Mouse (Mus musculus) heart, adult 2 months (tissue): ENCODE measurements around the gene Tmem179.

Experiments used
- CTCF ChIP-seq: fragments of 200-600 bp; IDR thresholded peaks from 2 replicates; pipeline ENCODE4 v1.8.1; 2022; ENCODE audit warnings: antibody characterized with exemption, mild to moderate bottlenecking, moderate library complexity
- POLR2A ChIP-seq: fragments of 200-500 bp; IDR thresholded peaks from 2 replicates; pipeline ENCODE4 v1.6.1; 2011; ENCODE audit warnings: mild to moderate bottlenecking, low read depth, low read length, control low read depth; ENCODE audit not compliant: insufficient read depth

GRCm38 (mm10) chr12:112463750-112464444 lies 52.6 kb downstream of the Tmem179 start:
- TF ChIP-seq CTCF (no peak), POLR2A (no peak)
